Comparison of ENCODE assay signal across 14 mouse cellular contexts in genomic region chr2:125811332-125811731, GRCm38 (mm10).
"Had no signal": no experiment of that assay in that cellular context is flagged by ENCODE, and none has a peak within 500 bp of the region (broad histone marks: within the 10 kb centered on the region; RNA-seq: fewer than 3 reads in every experiment).

No protein-coding gene starts in this region.

- H3K4me3 ChIP-seq: limb, embryonic 12.5 days; liver, embryonic 13.5 days; midbrain, embryonic 15.5 days; neural tube, embryonic 12.5 days; stomach, embryonic 15.5 days had no signal

- H3K4me2 ChIP-seq: limb, embryonic 12.5 days; liver, embryonic 13.5 days; midbrain, embryonic 11.5 days; midbrain, embryonic 15.5 days; neural tube, embryonic 12.5 days; stomach, embryonic 15.5 days had no signal

- H3K9me3 ChIP-seq: liver, embryonic 13.5 days; midbrain, embryonic 15.5 days; neural tube, embryonic 12.5 days; stomach, embryonic 15.5 days had no signal

- H3K4me1 ChIP-seq: limb, embryonic 12.5 days; liver, embryonic 13.5 days; midbrain, embryonic 15.5 days; neural tube, embryonic 12.5 days; stomach, embryonic 15.5 days had no signal

- H3K27me3 ChIP-seq: limb, embryonic 12.5 days; liver, embryonic 13.5 days; midbrain, embryonic 15.5 days; neural tube, embryonic 12.5 days; stomach, embryonic 15.5 days had no signal

- H3K9ac ChIP-seq: limb, embryonic 12.5 days; liver, embryonic 13.5 days; liver, postnatal 0 days; midbrain, embryonic 15.5 days; neural tube, embryonic 12.5 days; stomach, embryonic 15.5 days had no signal

- H3K36me3 ChIP-seq: limb, embryonic 12.5 days; liver, embryonic 13.5 days; midbrain, embryonic 15.5 days; neural tube, embryonic 12.5 days; stomach, embryonic 15.5 days had no signal

- H3K27ac ChIP-seq: limb, embryonic 12.5 days; liver, embryonic 13.5 days; midbrain, embryonic 15.5 days; neural tube, embryonic 12.5 days; stomach, embryonic 15.5 days had no signal

- DNase-seq: kidney, adult 11 months; kidney, adult 9 months; kidney, postnatal 10 days; kidney, postnatal 4 days; liver; liver, embryonic 13.5 days; liver, postnatal 0 days; lung, postnatal 36 days; thymus, postnatal 4 days had no signal

- ATAC-seq: liver, postnatal 0 days; midbrain, embryonic 15.5 days had no signal
